Mouse (Mus musculus) kidney, postnatal 0 days (tissue): ENCODE data around the gene Rbms1. TPM values are rescaled to one million over a fixed set of nuclear protein-coding genes. Genes with fewer than 3 reads are reported as not detected.

Experiments used
- ATAC-seq: fragments of 200-750 bp; cut with Nextera tagmentation; replicated peaks from 2 replicates; pipeline ENCODE4 v1.8.0; 2017; ENCODE audit warnings: low read depth, moderate number of reproducible peaks, moderate TSS enrichment, moderate library complexity; ENCODE audit not compliant: low FRiP score
- DNase-seq: peaks from one replicate; pipeline ENCODE4 v3.0.0-alpha.2; 2016; ENCODE audit warnings: low spot score
- H3K27ac ChIP-seq: fragments of 300-500 bp; sonication (generic); 2 replicates; pipeline ENCODE4 v1.5.1; 2014; ENCODE audit warnings: mild to moderate bottlenecking
- H3K27me3 ChIP-seq: fragments of 300-500 bp; sonication (generic); 2 replicates; pipeline ENCODE4 v1.6.1; 2014; ENCODE audit warnings: low read length, mixed read lengths; ENCODE audit not compliant: insufficient read depth
- H3K36me3 ChIP-seq: fragments of 300-500 bp; sonication (generic); 2 replicates; pipeline ENCODE4 v1.6.1; 2014; ENCODE audit warnings: low read length, mixed read lengths; ENCODE audit not compliant: insufficient read depth
- H3K4me1 ChIP-seq: fragments of 300-500 bp; sonication (generic); replicated peaks from 2 replicates; pipeline ENCODE4 v1.6.1; 2014; ENCODE audit warnings: antibody characterized with exemption, low read length, mixed read lengths; ENCODE audit not compliant: insufficient read depth
- H3K4me2 ChIP-seq: fragments of 300-500 bp; sonication (generic); 2 replicates; pipeline ENCODE4 v1.6.1; 2014; ENCODE audit warnings: mild to moderate bottlenecking, low read length, moderate library complexity, mixed read lengths
- H3K4me3 ChIP-seq: fragments of 300-500 bp; sonication (generic); replicated peaks from 2 replicates; pipeline ENCODE4 v1.5.1; 2014; ENCODE audit warnings: low read depth, low read length
- H3K9ac ChIP-seq: fragments of 300-500 bp; sonication (generic); 2 replicates; pipeline ENCODE4 v1.6.1; 2014; ENCODE audit warnings: low read depth, low read length
- H3K9me3 ChIP-seq: fragments of 300-500 bp; sonication (generic); replicated peaks from 2 replicates; pipeline ENCODE4 v1.6.1; 2016; ENCODE audit warnings: low read length, inconsistent platforms, mixed read lengths
- CTCF ChIP-seq: IDR thresholded peaks from 2 replicates; pipeline ENCODE4 v1.5.1; 2016; ENCODE audit warnings: antibody characterized with exemption, low read depth, mild to moderate bottlenecking, moderate library complexity
- WGBS: fragments of 180-500 bp; shearing (Covaris S2); extraction: QIAGEN DNeasy Blood & Tissue Kit; methylation state at CpG from one replicate; pipeline ENCODE4 v1.1.7; 2014; 5-methylcytosine and 5-hydroxymethylcytosine counted together
- polyA plus RNA-seq: library from polyadenylated mRNA; unstranded; fragments of >200 nt; fragmentation: Nextera tagmentation; extraction: Ambion mirVana; gene quantifications from 2 replicates; pipeline ENCODE4 v1.2.1, GENCODE M21; 2015

The Rbms1 gene
- polyA plus RNA-seq, 1 experiment from 2014 or later: 92.5 TPM

DNA sequence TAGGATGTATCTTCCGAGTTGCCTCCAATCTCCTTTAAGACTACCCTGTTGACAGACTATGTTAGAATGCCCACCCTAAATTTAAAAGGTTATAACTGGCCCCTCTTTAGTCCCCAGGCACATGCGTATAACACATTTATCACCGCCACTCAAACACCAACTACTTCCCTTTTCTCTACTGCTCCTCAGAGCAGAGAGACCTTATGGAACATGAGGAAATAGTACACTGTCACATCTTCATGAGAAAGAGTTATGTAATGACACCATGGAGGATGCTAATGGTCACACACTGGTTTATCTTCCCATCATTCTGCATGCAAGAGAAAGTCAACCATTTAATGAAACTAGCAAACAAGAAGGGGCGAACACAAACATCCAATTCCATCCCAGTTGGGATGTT lies 114.5 kb downstream of the Rbms1 start:
- Histone ChIP-seq H3K36me3 (no peaks in the 10 kb centered on the region), H3K4me1 (no peaks in the 10 kb centered on the region; the same call in 1 of the 2 replicates), H3K9ac (no peak overlapping the region), H3K4me2 (no peak overlapping the region), H3K27ac (no peak overlapping the region), H3K9me3 (no peaks in the 10 kb centered on the region), H3K4me3 (no peak overlapping the region), H3K27me3 (no peaks in the 10 kb centered on the region)
- no peak for TF ChIP-seq CTCF
- DNase-seq: no peak
- WGBS: 94% methylated on average over 4 of the region's 4 CpGs
- no peak for ATAC-seq

DNA sequence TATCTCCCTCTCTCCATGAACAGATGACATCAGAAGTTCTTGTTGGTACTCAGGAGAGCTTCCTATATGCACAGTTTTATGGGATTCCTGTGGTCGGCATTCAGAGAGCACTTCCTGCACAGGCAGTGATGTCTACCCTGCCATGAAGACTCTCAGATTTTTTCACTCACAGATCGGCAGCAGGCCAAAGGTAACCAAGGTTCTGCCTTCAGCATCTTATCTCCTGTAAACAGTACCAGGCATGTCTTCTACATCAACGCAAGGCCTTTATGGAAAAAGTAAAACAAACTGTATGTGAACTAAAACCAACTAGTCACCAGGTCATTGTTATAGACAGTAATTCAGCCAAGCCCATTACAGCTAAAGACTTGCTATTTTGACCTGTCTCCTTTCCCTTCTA lies 115.0 kb downstream of the Rbms1 start:
- ATAC-seq (no peak), DNase-seq (no peak)
- no peak for TF ChIP-seq CTCF
- Histone ChIP-seq H3K9me3 (no peaks in the 10 kb centered on the region), H3K27me3 (no peaks in the 10 kb centered on the region), H3K4me2 (no peak overlapping the region), H3K9ac (no peak overlapping the region), H3K4me1 (no peaks in the 10 kb centered on the region; the same call in 1 of the 2 replicates), H3K36me3 (no peaks in the 10 kb centered on the region), H3K27ac (no peak overlapping the region), H3K4me3 (no peak overlapping the region)
- 75% methylated on average over 3 of the region's 3 CpGs for WGBS

DNA sequence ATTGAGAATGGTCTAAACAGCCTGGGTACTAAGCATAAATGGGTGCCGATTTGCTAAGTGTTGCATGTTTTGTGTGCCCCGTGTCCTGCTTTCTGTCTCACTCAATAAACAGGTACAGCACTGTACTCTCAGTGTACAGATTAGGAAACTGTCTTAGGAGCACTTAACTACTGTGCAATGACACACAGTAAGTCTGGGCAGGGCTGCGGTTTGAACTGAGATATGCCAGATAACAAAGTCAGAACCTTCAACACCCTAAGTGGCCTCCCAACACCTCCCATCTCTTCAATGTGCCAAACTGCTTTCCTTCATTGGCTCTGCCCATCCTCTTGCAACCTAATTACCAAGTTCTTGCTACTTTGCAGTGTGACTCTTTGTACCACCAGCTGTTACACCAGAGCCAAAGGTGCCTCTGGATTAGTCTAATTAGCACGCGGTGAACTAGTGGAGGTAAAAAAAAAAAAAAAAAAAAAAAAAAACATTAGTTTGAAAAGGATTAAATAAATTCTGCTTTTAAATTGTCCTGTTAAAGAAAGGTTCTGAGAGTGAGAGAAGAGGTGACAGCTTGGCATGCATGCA lies 117.6 kb downstream of the Rbms1 start:
- WGBS: 49% methylated on average over 5 of the region's 5 CpGs
- no peak for ATAC-seq

DNA sequence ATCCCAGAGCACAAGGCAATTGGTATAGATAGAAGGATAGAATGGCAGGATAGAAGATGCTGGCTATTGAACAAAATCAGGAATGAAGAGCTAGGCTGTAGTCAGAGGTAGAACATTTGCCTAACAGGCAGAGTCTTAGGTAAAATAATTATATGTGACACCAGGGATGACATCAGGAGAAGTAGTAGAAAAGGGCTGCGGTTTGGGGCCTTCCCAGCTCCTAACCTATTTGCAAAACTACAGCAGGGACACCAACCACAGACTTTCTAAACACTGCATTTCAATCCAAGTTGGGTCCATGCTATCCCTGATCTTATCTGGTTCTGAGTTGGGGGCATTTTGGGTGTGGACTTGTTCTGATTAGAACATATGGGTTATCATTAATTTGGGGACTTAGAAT lies 118.7 kb downstream of the Rbms1 start:
- Histone ChIP-seq H3K9ac (no peak overlapping the region), H3K4me2 (no peak overlapping the region), H3K4me3 (no peak overlapping the region), H3K4me1 (peaks cover 5% of the 10 kb centered on the region; the same call in 1 of the 2 replicates), H3K9me3 (no peaks in the 10 kb centered on the region), H3K36me3 (0 out of 2 replicates have a peak, but pooled peaks cover 3% of the 10 kb centered on the region), H3K27ac (no peak overlapping the region), H3K27me3 (no peaks in the 10 kb centered on the region)
- WGBS: 97% methylated on average over 1 of the region's 1 CpGs
- TF ChIP-seq CTCF: no peak
- ATAC-seq: no peak
- DNase-seq: no peak

More for the DNA sequence above, 117.6 kb downstream of the Rbms1 start:
- no peak overlapping the region for H3K27ac ChIP-seq
- DNase-seq: no peak
- no peak overlapping the region for H3K4me3 ChIP-seq
- TF ChIP-seq CTCF: no peak
- no peaks in the 10 kb centered on the region for H3K27me3 ChIP-seq
- peaks cover 5% of the 10 kb centered on the region; the same call in 1 of the 2 replicates for H3K4me1 ChIP-seq
- H3K9me3 ChIP-seq: no peaks in the 10 kb centered on the region
- no peak overlapping the region for H3K9ac ChIP-seq
- 0 out of 2 replicates have a peak, but pooled peaks cover 3% of the 10 kb centered on the region for H3K36me3 ChIP-seq
- H3K4me2 ChIP-seq: no peak overlapping the region

DNA sequence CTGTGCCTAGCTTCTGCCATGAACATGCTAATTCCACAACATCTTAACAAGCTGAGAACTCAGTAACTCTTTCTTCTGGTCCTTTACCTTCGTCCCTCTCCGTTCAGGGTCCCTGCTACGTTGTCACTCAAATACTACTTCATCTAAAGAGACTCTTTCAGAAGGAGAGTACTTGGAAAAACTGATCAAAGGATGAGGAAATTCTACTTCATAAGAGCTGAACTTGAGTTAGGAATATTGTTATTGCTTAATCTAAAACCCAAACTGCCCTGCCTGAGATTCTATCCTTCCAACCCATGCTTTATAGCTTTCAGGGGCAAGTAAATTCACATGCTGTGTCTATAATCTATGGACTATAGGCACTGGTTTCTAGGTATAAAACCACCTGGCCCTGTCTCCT lies 119.4 kb downstream of the Rbms1 start:
- no peak for ATAC-seq
- Histone ChIP-seq H3K4me2 (no peak overlapping the region), H3K27ac (no peak overlapping the region), H3K4me1 (peaks cover 5% of the 10 kb centered on the region; the same call in 1 of the 2 replicates), H3K4me3 (no peak overlapping the region), H3K27me3 (no peaks in the 10 kb centered on the region), H3K9ac (no peak overlapping the region), H3K36me3 (0 out of 2 replicates have a peak, but pooled peaks cover 3% of the 10 kb centered on the region), H3K9me3 (no peaks in the 10 kb centered on the region)
- no peak for TF ChIP-seq CTCF
- WGBS: 78% methylated on average over 3 of the region's 3 CpGs
- no peak for DNase-seq

DNA sequence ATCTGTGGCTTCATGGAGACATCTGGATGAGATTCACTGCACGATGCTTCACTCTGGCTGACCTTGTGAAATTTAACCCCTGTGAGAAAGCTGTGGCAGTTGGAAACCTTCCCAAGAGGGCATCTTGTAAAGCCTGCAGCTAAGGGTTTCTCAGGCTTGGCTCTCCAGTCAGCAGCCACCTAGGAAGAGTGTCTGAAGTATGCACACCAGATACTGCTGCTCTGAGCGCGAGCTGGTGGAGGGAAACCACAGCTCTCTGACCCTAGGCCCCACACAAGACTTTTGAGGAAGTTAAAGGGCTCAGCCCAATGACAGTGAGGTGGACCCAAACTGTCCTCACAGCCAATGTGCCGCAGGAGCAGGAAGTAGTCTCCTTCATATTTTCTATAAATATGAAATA lies 120.0 kb downstream of the Rbms1 start:
- Histone ChIP-seq H3K36me3 (0 out of 2 replicates have a peak, but pooled peaks cover 3% of the 10 kb centered on the region), H3K4me1 (peaks cover 5% of the 10 kb centered on the region; the same call in 1 of the 2 replicates), H3K4me2 (no peak overlapping the region), H3K27ac (no peak overlapping the region), H3K27me3 (no peaks in the 10 kb centered on the region), H3K9ac (no peak overlapping the region), H3K9me3 (no peaks in the 10 kb centered on the region), H3K4me3 (no peak overlapping the region)
- DNase-seq (peak; percentile 54), ATAC-seq (no peak)
- WGBS: 27% methylated on average over 4 of the region's 4 CpGs
- TF ChIP-seq CTCF: no peak

DNA sequence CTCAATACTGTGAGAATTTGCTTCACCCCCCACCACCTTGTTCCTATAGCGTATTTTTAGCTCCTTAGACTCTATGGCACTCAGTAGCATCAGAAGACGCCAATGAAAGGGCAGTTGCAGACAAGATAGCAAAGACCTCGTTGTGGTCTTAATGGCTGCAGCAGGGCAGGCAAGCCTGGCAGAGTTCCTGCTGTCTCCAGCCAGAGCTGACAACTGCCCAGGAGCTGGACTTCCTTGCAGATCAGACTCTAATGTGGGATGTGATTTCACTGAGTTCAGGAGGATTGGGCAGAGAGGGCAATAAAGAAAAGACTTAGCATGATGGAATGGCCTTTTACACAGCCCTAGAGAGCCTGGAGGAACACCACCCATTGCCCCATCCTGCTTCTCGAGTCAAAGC lies 122.1 kb downstream of the Rbms1 start:
- H3K4me1 ChIP-seq: peaks cover 14% of the 10 kb centered on the region; the same call in 1 of the 2 replicates
- TF ChIP-seq CTCF: no peak
- no peak overlapping the region for H3K4me3 ChIP-seq
- no peaks in the 10 kb centered on the region for H3K9me3 ChIP-seq
- whole genome bisulfite sequencing: 67% methylated on average over 4 of the region's 4 CpGs
- no peaks in the 10 kb centered on the region for H3K27me3 ChIP-seq
- H3K27ac ChIP-seq: no peak overlapping the region
- DNase-seq: no peak
- no peak for ATAC-seq
- H3K9ac ChIP-seq: no peak overlapping the region
- no peak overlapping the region for H3K4me2 ChIP-seq
- H3K36me3 ChIP-seq: 0 out of 2 replicates have a peak, but pooled peaks cover 3% of the 10 kb centered on the region
